Mouse (Mus musculus) v-Abl transformed pro-B cells (cell line): ENCODE results near the gene Nlk.
"Not testable (repeated sequence)": the region's sequence is repeated elsewhere in the genome, so short reads cannot be mapped to it uniquely, and the experiment has no call there.

Experiments
- in situ Hi-C, 2 experiments: fragments of 400-800 bp; cut with MboI; formaldehyde crosslinking; loops; one replicate each; pipeline ENCODE4 v1.15.1; 2025; ENCODE audit not compliant: unreplicated experiment in 2 of 2

The Nlk gene

GRCm38 (mm10) chr11:78550168-78551058, 146.8 kb downstream of the Nlk start, which contains the start of gene Tmem97:
Gene Tmem97 (minus strand): TSS chr11:78550777.
- in situ Hi-C loops, result no loop called here

- in situ Hi-C loops, result no loop called here
Measured at GRCm38 (mm10) chr11:78549491-78549987, 147.6 kb downstream of the Nlk start.

GRCm38 (mm10) chr11:78547718-78548460, 149.3 kb downstream of the Nlk start:
- in situ Hi-C loops, result no loop called here

GRCm38 (mm10) chr11:78545181-78545580, 152.0 kb downstream of the Nlk start:
- in situ Hi-C loops, result no loop called here

GRCm38 (mm10) chr11:78544449-78545111, 152.6 kb downstream of the Nlk start:
- in situ Hi-C loops, result no loop called here

GRCm38 (mm10) chr11:78540358-78540757, 156.8 kb downstream of the Nlk start:
- in situ Hi-C loops, result no loop called here

GRCm38 (mm10) chr11:78536690-78537084, 160.5 kb downstream of the Nlk start:
- in situ Hi-C loops, result no loop called here

- in situ Hi-C loops, result no loop called here
Measured at GRCm38 (mm10) chr11:78536080-78536689, 161.0 kb downstream of the Nlk start, which contains the start of the genes Tnfaip1 and Ift20. Gene Tnfaip1 (minus strand): TSS chr11:78536332. Gene Ift20 (plus strand): TSS chr11:78536361.

GRCm38 (mm10) chr11:78535376-78536079, 161.6 kb downstream of the Nlk start:
- in situ Hi-C loops, result no loop called here

GRCm38 (mm10) chr11:78534516-78534915, 162.7 kb downstream of the Nlk start:
- in situ Hi-C loops, result no loop called here

- in situ Hi-C loops, result not testable (repeated sequence)
Measured at GRCm38 (mm10) chr11:78531515-78531914, 165.7 kb downstream of the Nlk start.

- in situ Hi-C loops, result no loop called here
Measured at GRCm38 (mm10) chr11:78531046-78531445, 166.1 kb downstream of the Nlk start.

GRCm38 (mm10) chr11:78530001-78530400, 167.2 kb downstream of the Nlk start:
- in situ Hi-C loops, result no loop called here

- in situ Hi-C loops, result no loop called here
Measured at GRCm38 (mm10) chr11:78528714-78529113, 168.5 kb downstream of the Nlk start.

- in situ Hi-C loops, result no loop called here
Measured at GRCm38 (mm10) chr11:78524838-78525237, 172.3 kb downstream of the Nlk start.

- in situ Hi-C loops, result no loop called here
Measured at GRCm38 (mm10) chr11:78523241-78523955, 173.8 kb downstream of the Nlk start.

GRCm38 (mm10) chr11:78522481-78522997, 174.6 kb downstream of the Nlk start:
- in situ Hi-C loops, result no loop called here

- in situ Hi-C loops, result no loop called here
Measured at GRCm38 (mm10) chr11:78521880-78522279, 175.3 kb downstream of the Nlk start.

- in situ Hi-C loops, result no loop called here
Measured at GRCm38 (mm10) chr11:78518931-78519330, 178.2 kb downstream of the Nlk start.
